Mouse (Mus musculus) olfactory bulb, adult 2 months (tissue): Measurements from ENCODE around the gene Lrrc8e. TPM values are rescaled to one million over a fixed set of nuclear protein-coding genes. Genes with fewer than 3 reads are reported as not detected.
A peak's percentile ranks its signal among the peaks of the same experiment; 100 is the strongest.

Experiments
- H3K27ac ChIP-seq: fragments of 200-500 bp; 2 replicates; pipeline ENCODE4 v1.5.1; 2012; ENCODE audit warnings: low read depth, low read length; ENCODE audit not compliant: insufficient read depth
- H3K4me1 ChIP-seq: fragments of 200-500 bp; 2 replicates; pipeline ENCODE4 v1.6.1; 2012; ENCODE audit warnings: low read length; ENCODE audit not compliant: control insufficient read depth, insufficient read depth
- H3K4me3 ChIP-seq: fragments of 200-500 bp; 2 replicates; pipeline ENCODE4 v1.5.1; 2012; ENCODE audit warnings: mild to moderate bottlenecking, low read depth, low read length, moderate library complexity; ENCODE audit not compliant: insufficient read depth
- CTCF ChIP-seq: fragments of 200-500 bp; IDR thresholded peaks from 2 replicates; pipeline ENCODE4 v1.5.1; 2012; ENCODE audit warnings: low read depth, mild to moderate bottlenecking, low read length, moderate library complexity; ENCODE audit not compliant: insufficient read depth
- POLR2A ChIP-seq: fragments of 200-500 bp; IDR thresholded peaks from 2 replicates; pipeline ENCODE4 v1.6.1; 2012; ENCODE audit warnings: mild to moderate bottlenecking, low read depth, low read length, moderate library complexity; ENCODE audit not compliant: insufficient read depth
- WGBS: fragments of 180-500 bp; shearing (Covaris S2); methylation state at CpG from one replicate; pipeline ENCODE4 v1.1.7; 2018; 5-methylcytosine and 5-hydroxymethylcytosine counted together
- polyA plus RNA-seq: library from polyadenylated mRNA; stranded (reverse); fragments of >200 nt; gene quantifications from 2 replicates; pipeline ENCODE4 v1.2.4, GENCODE M21; 2012; ENCODE audit warnings: low replicate concordance; ENCODE audit not compliant: missing spikeins, insufficient read depth, insufficient read length

The Lrrc8e gene
- not detected in 2 replicates for polyA plus RNA-seq

- no peak for TF ChIP-seq POLR2A
- TF ChIP-seq CTCF = no peak
- Histone ChIP-seq H3K27ac (no peak within 1 kb of the TSS), H3K4me1 (peaks cover 12% of the 10 kb centered on the region; the same call in 1 of the 2 replicates), H3K4me3 (no peak within 1 kb of the TSS)
- 9% methylated on average over 33 of the region's 33 CpGs for WGBS
These were observed at the start of gene Lrrc8e for GRCm38 (mm10) chr8:4226739-4227347. Lrrc8e (plus strand) TSS chr8:4226827.

DNA sequence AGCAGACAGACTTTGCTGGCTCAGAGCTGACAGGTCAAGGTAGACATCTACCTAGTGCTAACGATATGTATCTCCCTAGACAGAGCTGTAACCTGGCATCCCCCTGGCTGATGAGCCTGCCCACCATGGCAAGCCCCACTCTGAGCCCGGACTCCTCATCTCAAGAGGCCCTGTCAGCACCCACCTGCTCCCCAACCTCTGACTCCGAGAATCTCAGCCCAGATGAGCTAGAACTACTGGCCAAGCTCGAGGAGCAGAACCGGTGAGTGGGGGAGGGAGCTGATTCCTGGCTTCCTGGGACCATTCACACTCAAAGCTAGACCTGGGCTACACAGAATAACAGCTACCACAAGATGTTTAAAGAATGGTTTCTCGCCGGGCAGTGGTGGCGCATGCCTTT is 43.2 kb upstream of the Lrrc8e start:
- 90% methylated on average over 8 of the region's 8 CpGs for WGBS
- Histone ChIP-seq H3K4me3 (no peak overlapping the region), H3K27ac (no peak overlapping the region), H3K4me1 (no peaks in the 10 kb centered on the region)
- no peak for TF ChIP-seq POLR2A
- TF ChIP-seq CTCF = no peak

DNA sequence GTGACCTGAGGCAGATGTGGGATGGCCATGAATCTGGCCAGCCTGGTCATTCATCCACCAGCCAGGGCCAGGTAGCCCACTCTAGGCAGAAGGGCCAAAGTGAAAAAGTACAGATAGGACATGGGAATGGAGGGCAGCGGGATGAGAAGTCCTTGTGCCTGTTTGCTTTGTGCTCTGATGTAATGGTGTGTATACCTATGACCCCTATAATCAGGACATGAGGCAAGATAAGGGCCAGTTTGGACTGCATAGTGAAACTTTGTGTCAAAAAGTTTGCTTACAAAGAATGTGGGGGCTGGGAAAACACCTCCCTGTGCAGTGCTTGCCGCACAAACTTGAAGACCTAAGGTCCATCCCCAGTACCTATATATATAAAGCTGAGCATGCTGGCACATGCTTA is 40.5 kb upstream of the Lrrc8e start:
- TF ChIP-seq CTCF = no peak
- TF ChIP-seq POLR2A = no peak
- 94% methylated on average over 2 of the region's 2 CpGs for whole genome bisulfite sequencing
- no peak overlapping the region for H3K4me3 ChIP-seq
- peaks cover 6% of the 10 kb centered on the region for H3K4me1 ChIP-seq
- H3K27ac ChIP-seq = no peak overlapping the region

- Histone ChIP-seq H3K27ac (peak overlapping the region; percentile 46), H3K4me1 (peaks cover 21% of the 10 kb centered on the region), H3K4me3 (no peak overlapping the region)
- TF ChIP-seq CTCF (no peak), POLR2A (no peak)
These were observed 38.0 kb upstream of the Lrrc8e start for GRCm38 (mm10) chr8:4188605-4189004.

GRCm38 (mm10) chr8:4189031-4189722 is 37.5 kb upstream of the Lrrc8e start:
- TF ChIP-seq POLR2A = no peak
- H3K4me3 ChIP-seq = no peak overlapping the region
- peak overlapping the region; percentile 46 for H3K27ac ChIP-seq
- WGBS = 14% methylated on average over 3 of the region's 3 CpGs
- H3K4me1 ChIP-seq = peaks cover 21% of the 10 kb centered on the region

- WGBS = 41% methylated on average over 5 of the region's 5 CpGs
- no peak for TF ChIP-seq POLR2A
- TF ChIP-seq CTCF = no peak
- Histone ChIP-seq H3K4me1 (peaks cover 21% of the 10 kb centered on the region), H3K27ac (peak overlapping the region; percentile 43; the same call in 1 of the 2 replicates), H3K4me3 (no peak overlapping the region)
These were observed 34.3 kb upstream of the Lrrc8e start for GRCm38 (mm10) chr8:4192305-4192704.

- Histone ChIP-seq H3K27ac (peak overlapping the region; percentile 43; the same call in 1 of the 2 replicates), H3K4me1 (peaks cover 21% of the 10 kb centered on the region), H3K4me3 (no peak overlapping the region)
- TF ChIP-seq POLR2A (no peak), CTCF (peak; percentile 92)
- WGBS = 6% methylated on average over 18 of the region's 18 CpGs
These were observed 33.6 kb upstream of the Lrrc8e start for GRCm38 (mm10) chr8:4192807-4193587.

GRCm38 (mm10) chr8:4193588-4193894 is 33.1 kb upstream of the Lrrc8e start:
- Histone ChIP-seq H3K4me3 (no peak overlapping the region), H3K27ac (no peak overlapping the region), H3K4me1 (peaks cover 21% of the 10 kb centered on the region)
- WGBS = 59% methylated on average over 7 of the region's 7 CpGs
- TF ChIP-seq POLR2A (no peak), CTCF (no peak)

GRCm38 (mm10) chr8:4201321-4201720 is 25.3 kb upstream of the Lrrc8e start:
- TF ChIP-seq POLR2A (no peak), CTCF (no peak)
- WGBS = 59% methylated on average over 2 of the region's 2 CpGs

More at GRCm38 (mm10) chr8:4201321-4201720, 25.3 kb upstream of the Lrrc8e start:
- no peak overlapping the region for H3K27ac ChIP-seq
- H3K4me1 ChIP-seq = peaks cover 4% of the 10 kb centered on the region
- no peak overlapping the region for H3K4me3 ChIP-seq
